Mouse (Mus musculus): Measurements from ENCODE around the gene Exoc8. TPM values are rescaled to one million over a fixed set of nuclear protein-coding genes. Genes with fewer than 3 reads are reported as not detected.

Gene Exoc8
- total RNA-seq, 1 experiment from 2014 or later = 27.7 TPM

DNA sequence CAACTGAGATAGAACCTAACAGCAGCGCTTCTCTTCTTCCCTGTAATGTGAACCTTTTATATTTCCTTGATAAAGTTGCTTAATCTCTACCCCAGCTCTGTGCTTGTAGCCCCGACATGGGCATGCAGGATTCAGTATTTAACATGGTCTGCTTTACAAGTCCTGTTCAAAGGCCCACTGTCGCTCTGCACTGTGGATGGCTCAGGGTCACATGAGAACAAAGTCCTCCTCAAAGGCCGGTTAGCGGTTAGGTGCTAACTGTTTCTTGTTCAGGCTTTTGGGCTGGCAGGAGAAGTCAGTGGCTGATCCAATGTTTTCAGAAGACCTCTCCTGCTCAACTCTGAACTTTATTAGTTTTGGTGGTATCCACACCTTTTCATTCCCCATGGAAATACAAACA is 51.9 kb downstream of the Exoc8 start:
- no peak for DNase-seq

DNA sequence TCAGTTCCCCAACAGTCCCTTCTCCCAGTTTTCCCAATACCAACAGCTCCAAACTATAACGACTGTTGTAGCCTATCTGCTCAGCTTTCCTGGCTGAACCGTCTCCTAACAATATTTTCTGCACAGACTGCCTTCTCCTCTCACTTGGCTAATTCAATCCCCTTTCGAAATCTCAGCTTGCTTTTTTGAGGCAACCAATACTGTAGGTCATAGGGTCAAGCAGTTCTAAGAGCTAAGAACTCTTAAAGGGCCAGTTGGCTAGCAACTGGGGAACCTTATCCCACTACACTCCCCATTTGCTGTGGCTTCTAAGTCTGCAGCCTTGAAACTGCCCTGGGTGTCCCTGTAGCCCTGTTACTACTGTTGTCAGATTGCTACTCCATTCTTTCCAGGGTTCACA is 52.4 kb downstream of the Exoc8 start:
- no peak for DNase-seq

Other genes with a start within 250 kb of the Exoc8 start
- gene 2310022B05Rik, start 234.3 kb downstream of the Exoc8 start, total RNA-seq (2021) = 41.0 and 46.1 TPM in 2 replicates
- gene Ttc13, start 175.7 kb downstream of the Exoc8 start, total RNA-seq (2021) = 44.7 and 55.0 TPM in 2 replicates
- 13.8 and 14.6 TPM in 2 replicates for gene Arv1, start 175.6 kb downstream of the Exoc8 start, total RNA-seq (2021)
- 0.24 TPM in 1 of 2 replicates, not detected in the other for gene Fam89a, start 145.9 kb downstream of the Exoc8 start, total RNA-seq (2021)
- 2.2 and 3.0 TPM in 2 replicates for gene Trim67, start 104.6 kb downstream of the Exoc8 start, total RNA-seq (2021)
- gene Gnpat, start 34.7 kb downstream of the Exoc8 start, total RNA-seq (2021) = 109 and 119 TPM in 2 replicates
- gene 2810004N23Rik, start 34.6 kb downstream of the Exoc8 start, total RNA-seq (2021) = 35.2 and 41.4 TPM in 2 replicates
- gene Sprtn, start 181 bp upstream of the Exoc8 start, total RNA-seq (2021) = 19.7 and 24.1 TPM in 2 replicates
- gene Egln1, start 51.6 kb upstream of the Exoc8 start, total RNA-seq (2021) = 57.5 and 57.6 TPM in 2 replicates
- 84.8 and 93.5 TPM in 2 replicates for gene Tsnax, start 115.3 kb upstream of the Exoc8 start, total RNA-seq (2021)
- gene Disc1, start 156.5 kb upstream of the Exoc8 start, total RNA-seq (2021) = 2.4 and 2.5 TPM in 2 replicates

Data from adrenal gland, postnatal 25 days (tissue).